Mouse (Mus musculus): ENCODE measurements at regions not wholly inside any gene's neighbourhood (a gene's known extent, or its start where the extent isn't known, plus 50 kb on each side); places are given as distances from the start of the nearest gene placed in this dataset.

DNA sequence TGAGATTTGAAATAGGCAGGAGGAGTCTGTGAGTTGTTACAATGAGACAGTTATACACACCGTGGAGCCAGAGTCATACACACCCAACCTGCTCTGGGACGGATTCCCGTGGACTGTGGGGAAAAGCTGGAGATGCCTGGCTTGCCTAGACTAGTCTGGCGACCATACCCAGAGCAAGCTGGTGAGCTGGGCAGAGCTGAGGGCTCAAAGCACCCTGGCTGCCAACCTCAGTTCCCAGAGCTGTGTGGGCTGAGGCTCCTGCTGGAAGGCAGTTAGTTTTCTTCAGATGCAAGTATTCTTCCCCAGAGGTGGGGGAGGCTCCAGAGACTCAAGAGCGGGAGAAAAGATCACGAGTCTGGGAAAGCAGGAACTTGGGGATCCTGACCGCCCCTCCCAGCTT, 247.9 kb upstream of the Stt3b start:
- TF ChIP-seq POLR2A (IDR thresholded peaks at IDR 0.05; ENCODE audit: low read depth, low read length), result no peak
- no peak for TF ChIP-seq CTCF (IDR thresholded peaks at IDR 0.05; ENCODE audit: borderline replicate concordance, insufficient read depth, low read length)

All from embryonic fibroblast, embryonic 13.5 days (primary cell).